Mouse (Mus musculus) forebrain, embryonic 14.5 days (tissue): ENCODE data around the gene Hadhb. TPM values are rescaled to one million over a fixed set of nuclear protein-coding genes. Genes with fewer than 3 reads are reported as not detected.

Source experiments
- ATAC-seq: fragments of 200-750 bp; cut with Nextera tagmentation; 2 replicates; pipeline ENCODE4 v1.8.0; 2017; ENCODE audit warnings: mild to moderate bottlenecking, moderate library complexity
- DNase-seq: peaks from one replicate; pipeline ENCODE4 v3.0.0-alpha.2; 2015; ENCODE audit warnings: low spot score
- H3K27ac ChIP-seq: fragments of 300-500 bp; sonication (generic); 2 replicates; pipeline ENCODE4 v1.5.1; 2014; ENCODE audit warnings: low read depth, mild to moderate bottlenecking, control low read depth, low read length, moderate library complexity
- H3K27me3 ChIP-seq: fragments of 300-500 bp; sonication (generic); replicated peaks from 2 replicates; pipeline ENCODE4 v1.6.1; 2014; ENCODE audit warnings: low read length, control low read depth, mixed read lengths; ENCODE audit not compliant: control insufficient read depth, insufficient read depth
- H3K36me3 ChIP-seq: fragments of 300-500 bp; sonication (generic); 2 replicates; pipeline ENCODE4 v1.6.1; 2014; ENCODE audit warnings: low read length, control low read depth; ENCODE audit not compliant: control insufficient read depth, insufficient read depth
- H3K4me1 ChIP-seq: fragments of 300-500 bp; sonication (generic); 2 replicates; pipeline ENCODE4 v1.6.1; 2014; ENCODE audit warnings: antibody characterized with exemption, low read length, control low read depth; ENCODE audit not compliant: control insufficient read depth, insufficient read depth
- H3K4me2 ChIP-seq: fragments of 300-500 bp; sonication (generic); 2 replicates; pipeline ENCODE4 v1.6.1; 2014; ENCODE audit warnings: mild to moderate bottlenecking, control low read depth, low read length
- H3K4me3 ChIP-seq: fragments of 300-500 bp; sonication (generic); 2 replicates; pipeline ENCODE4 v1.5.1; 2014; ENCODE audit warnings: low read depth, low read length, control low read depth
- H3K9ac ChIP-seq: fragments of 300-500 bp; sonication (generic); 2 replicates; pipeline ENCODE4 v1.6.1; 2014; ENCODE audit warnings: mild to moderate bottlenecking, low read length, control low read depth, moderate library complexity
- H3K9me3 ChIP-seq: fragments of 300-500 bp; sonication (generic); replicated peaks from 2 replicates; pipeline ENCODE4 v1.6.1; 2016; ENCODE audit warnings: low read length, control low read depth, mixed read lengths; ENCODE audit not compliant: control insufficient read depth
- WGBS: fragments of 180-500 bp; shearing (Covaris S2); extraction: QIAGEN DNeasy Blood & Tissue Kit; methylation state at CpG from one replicate; pipeline ENCODE4 v1.1.7; 2014; 5-methylcytosine and 5-hydroxymethylcytosine counted together
- polyA plus RNA-seq: library from polyadenylated mRNA; unstranded; fragments of >200 nt; fragmentation: Nextera tagmentation; extraction: Ambion mirVana; gene quantifications from 2 replicates; pipeline ENCODE4 v1.2.1, GENCODE M21; 2014

Gene Hadhb
- polyA plus RNA-seq, 1 experiment from 2014 or later, result 75.6 TPM

- DNase-seq, result no peak
- Histone ChIP-seq H3K27ac (no peak overlapping the region), H3K36me3 (peaks cover 80% of the 10 kb centered on the region), H3K4me3 (no peak overlapping the region), H3K27me3 (no peaks in the 10 kb centered on the region), H3K9ac (no peak overlapping the region), H3K4me1 (no peaks in the 10 kb centered on the region), H3K4me2 (no peak overlapping the region), H3K9me3 (no peaks in the 10 kb centered on the region)
- 88% methylated on average over 4 of the region's 4 CpGs for WGBS
- no peak for ATAC-seq
These were observed 20.8 kb downstream of the Hadhb start for GRCm38 (mm10) chr5:30175811-30176210.

GRCm38 (mm10) chr5:30187687-30188485 lies 32.8 kb downstream of the Hadhb start:
- WGBS, result 97% methylated on average over 12 of the region's 12 CpGs
- DNase-seq, result no peak
- ATAC-seq, result no peak

GRCm38 (mm10) chr5:30192452-30192851 lies 37.4 kb downstream of the Hadhb start:
- no peak for DNase-seq
- Histone ChIP-seq H3K9ac (no peak overlapping the region), H3K4me2 (no peak overlapping the region), H3K27ac (no peak overlapping the region), H3K4me1 (no peaks in the 10 kb centered on the region), H3K36me3 (peaks cover 14% of the 10 kb centered on the region; the same call in 1 of the 2 replicates), H3K27me3 (no peaks in the 10 kb centered on the region), H3K9me3 (no peaks in the 10 kb centered on the region), H3K4me3 (no peak overlapping the region)
- whole genome bisulfite sequencing, result 91% methylated on average over 1 of the region's 1 CpGs
- no peak for ATAC-seq

More at GRCm38 (mm10) chr5:30187687-30188485, 32.8 kb downstream of the Hadhb start:
- Histone ChIP-seq H3K4me2 (no peak overlapping the region), H3K36me3 (peaks cover 39% of the 10 kb centered on the region), H3K4me3 (no peak overlapping the region), H3K9me3 (no peaks in the 10 kb centered on the region), H3K27me3 (no peaks in the 10 kb centered on the region), H3K27ac (no peak overlapping the region), H3K4me1 (no peaks in the 10 kb centered on the region), H3K9ac (no peak overlapping the region)

GRCm38 (mm10) chr5:30195340-30195739 lies 40.3 kb downstream of the Hadhb start:
- WGBS, result 88% methylated on average over 5 of the region's 5 CpGs

GRCm38 (mm10) chr5:30198257-30198656 lies 43.2 kb downstream of the Hadhb start:
- ATAC-seq (no peak), DNase-seq (no peak)
- WGBS, result 70% methylated on average over 7 of the region's 7 CpGs

More at GRCm38 (mm10) chr5:30195340-30195739, 40.3 kb downstream of the Hadhb start:
- Histone ChIP-seq H3K9me3 (no peaks in the 10 kb centered on the region), H3K27me3 (no peaks in the 10 kb centered on the region), H3K4me3 (no peak overlapping the region), H3K27ac (no peak overlapping the region), H3K9ac (no peak overlapping the region), H3K4me2 (no peak overlapping the region), H3K36me3 (no peaks in the 10 kb centered on the region), H3K4me1 (no peaks in the 10 kb centered on the region)
- ATAC-seq (no peak), DNase-seq (no peak)

GRCm38 (mm10) chr5:30201521-30201920 lies 46.5 kb downstream of the Hadhb start:
- Histone ChIP-seq H3K9me3 (no peaks in the 10 kb centered on the region), H3K4me2 (no peak overlapping the region), H3K4me3 (no peak overlapping the region), H3K36me3 (no peaks in the 10 kb centered on the region), H3K4me1 (no peaks in the 10 kb centered on the region), H3K27ac (no peak overlapping the region), H3K9ac (no peak overlapping the region), H3K27me3 (no peaks in the 10 kb centered on the region)
- peak; percentile 75 for DNase-seq
- ATAC-seq, result peak; percentile 46; the same call in 1 of the 2 replicates
- 54% methylated on average over 5 of the region's 5 CpGs for WGBS

More at GRCm38 (mm10) chr5:30198257-30198656, 43.2 kb downstream of the Hadhb start:
- no peaks in the 10 kb centered on the region for H3K9me3 ChIP-seq
- H3K36me3 ChIP-seq, result no peaks in the 10 kb centered on the region
- no peaks in the 10 kb centered on the region for H3K4me1 ChIP-seq
- H3K4me2 ChIP-seq, result no peak overlapping the region
- H3K27ac ChIP-seq, result no peak overlapping the region
- no peaks in the 10 kb centered on the region for H3K27me3 ChIP-seq
- no peak overlapping the region for H3K9ac ChIP-seq
- no peak overlapping the region for H3K4me3 ChIP-seq

GRCm38 (mm10) chr5:30202221-30202620 lies 47.2 kb downstream of the Hadhb start:
- no peak for DNase-seq
- no peak for ATAC-seq
- Histone ChIP-seq H3K4me3 (no peak overlapping the region), H3K9me3 (no peaks in the 10 kb centered on the region), H3K27me3 (no peaks in the 10 kb centered on the region), H3K9ac (no peak overlapping the region), H3K36me3 (no peaks in the 10 kb centered on the region), H3K4me2 (no peak overlapping the region), H3K4me1 (no peaks in the 10 kb centered on the region), H3K27ac (no peak overlapping the region)
- WGBS, result 92% methylated on average over 7 of the region's 7 CpGs

GRCm38 (mm10) chr5:30203216-30203885 lies 48.3 kb downstream of the Hadhb start:
- H3K27me3 ChIP-seq, result no peaks in the 10 kb centered on the region
- H3K9me3 ChIP-seq, result no peaks in the 10 kb centered on the region
- no peak overlapping the region for H3K4me2 ChIP-seq
- no peak overlapping the region for H3K27ac ChIP-seq
- no peaks in the 10 kb centered on the region for H3K4me1 ChIP-seq
- H3K4me3 ChIP-seq, result no peak overlapping the region
- no peak overlapping the region for H3K9ac ChIP-seq
- 89% methylated on average over 10 of the region's 10 CpGs for WGBS
- ATAC-seq (no peak), DNase-seq (no peak)
- no peaks in the 10 kb centered on the region for H3K36me3 ChIP-seq

GRCm38 (mm10) chr5:30204441-30204840 lies 49.4 kb downstream of the Hadhb start:
- Histone ChIP-seq H3K9ac (no peak overlapping the region), H3K27me3 (no peaks in the 10 kb centered on the region), H3K4me2 (no peak overlapping the region), H3K27ac (no peak overlapping the region), H3K4me3 (no peak overlapping the region), H3K36me3 (no peaks in the 10 kb centered on the region), H3K4me1 (no peaks in the 10 kb centered on the region), H3K9me3 (no peaks in the 10 kb centered on the region)
- DNase-seq (no peak), ATAC-seq (no peak)
- 48% methylated on average over 1 of the region's 1 CpGs for WGBS
